In genomic region chr17:5536259-5537094, GRCm38 (mm10) we compare ENCODE assay signal across 15 mouse cellular contexts. TPM values are rescaled to one million over a fixed set of nuclear protein-coding genes. Genes with fewer than 3 reads are reported as not detected.
A peak's percentile ranks its signal among the peaks of the same experiment; 100 is the strongest.
DNase-seq lines count a peak whose midpoint lies in the region; ATAC-seq and TF ChIP-seq lines count a peak whose summit lies in the region.
"Had no signal": no experiment of that assay in that cellular context is flagged by ENCODE, and none has a peak within 500 bp of the region (broad histone marks: within the 10 kb centered on the region; RNA-seq: fewer than 3 reads in every experiment).

No protein-coding gene starts in this region.

- H3K9ac ChIP-seq in kidney, embryonic 16.5 days (replicated peaks; ENCODE audit: low read length) = no peak overlapping the region
- no peak overlapping the region for H3K9ac ChIP-seq in forebrain, embryonic 12.5 days
- H3K9ac ChIP-seq in hindbrain, embryonic 13.5 days = no peak overlapping the region
- H3K9ac ChIP-seq: embryonic facial prominence, embryonic 13.5 days; heart, embryonic 12.5 days; liver, embryonic 14.5 days; stomach, embryonic 15.5 days had no signal

- no peaks in the 10 kb centered on the region for H3K36me3 ChIP-seq in kidney, embryonic 16.5 days (ENCODE audit: insufficient read depth, low read length)
- H3K36me3 ChIP-seq in kidney, adult 2 months (ENCODE audit: control insufficient read depth, insufficient read depth, low read length) = no peaks in the 10 kb centered on the region
- H3K36me3 ChIP-seq in forebrain, embryonic 12.5 days (replicated peaks) = no peaks in the 10 kb centered on the region
- no peaks in the 10 kb centered on the region for H3K36me3 ChIP-seq in hindbrain, embryonic 13.5 days
- H3K36me3 ChIP-seq: embryonic facial prominence, embryonic 13.5 days; heart, embryonic 12.5 days; limb, embryonic 10.5 days; stomach, embryonic 15.5 days had no signal

- no peaks in the 10 kb centered on the region for H3K27me3 ChIP-seq in kidney, embryonic 16.5 days (ENCODE audit: insufficient read depth, low read length)
- H3K27me3 ChIP-seq in kidney, adult 2 months (replicated peaks; ENCODE audit: control insufficient read depth, insufficient read depth, low read length) = no peaks in the 10 kb centered on the region
- no peaks in the 10 kb centered on the region for H3K27me3 ChIP-seq in forebrain, embryonic 12.5 days
- no peaks in the 10 kb centered on the region for H3K27me3 ChIP-seq in hindbrain, embryonic 13.5 days
- H3K27me3 ChIP-seq: embryonic facial prominence, embryonic 13.5 days; stomach, embryonic 15.5 days had no signal

- WGBS in kidney, embryonic 16.5 days = 51% methylated on average over 11 of the region's 12 CpGs
- 55% methylated on average over 12 of the region's 12 CpGs for WGBS in kidney, adult 2 months
- WGBS in forebrain, embryonic 12.5 days = 65% methylated on average over 10 of the region's 12 CpGs
- 65% methylated on average over 10 of the region's 12 CpGs for WGBS in hindbrain, embryonic 13.5 days
- 53% methylated on average over 10 of the region's 12 CpGs for WGBS in olfactory bulb, adult 2 months

- no peak for TF ChIP-seq CTCF in kidney, adult 2 months (conservative IDR thresholded peaks at IDR 0.05; ENCODE audit: insufficient read depth, insufficient read length, low read depth, low read length)
- no peak for TF ChIP-seq CTCF in olfactory bulb, adult 2 months (IDR thresholded peaks at IDR 0.05; ENCODE audit: insufficient read depth, low read depth, low read length)

- H3K27ac ChIP-seq in kidney, embryonic 16.5 days (ENCODE audit: low read length) = no peak overlapping the region
- H3K27ac ChIP-seq in kidney, adult 2 months (ENCODE audit: insufficient read depth, low read depth, low read length) = no peak overlapping the region
- H3K27ac ChIP-seq in forebrain, embryonic 12.5 days = no peak overlapping the region
- H3K27ac ChIP-seq in hindbrain, embryonic 13.5 days = peak overlapping the region; percentile 72
- H3K27ac ChIP-seq in olfactory bulb, adult 2 months (ENCODE audit: insufficient read depth, low read depth, low read length) = peak overlapping the region; percentile 22; the same call in 1 of the 2 replicates
- H3K27ac ChIP-seq: embryonic facial prominence, embryonic 13.5 days; kidney, postnatal 0 days; limb, embryonic 10.5 days; liver, embryonic 14.5 days; stomach, embryonic 15.5 days had no signal

- no peak for DNase-seq in kidney, adult 2 months
- DNase-seq in heart, postnatal 14 days = no peak
- DNase-seq in urinary bladder, postnatal 10 days (ENCODE audit: low spot score) = no peak
- DNase-seq: lung, postnatal 10 days; thymus, postnatal 36 days had no signal

- no peak overlapping the region for H3K4me2 ChIP-seq in kidney, embryonic 16.5 days (replicated peaks; ENCODE audit: low read depth, low read length)
- no peak overlapping the region for H3K4me2 ChIP-seq in forebrain, embryonic 12.5 days
- H3K4me2 ChIP-seq in hindbrain, embryonic 13.5 days = no peak overlapping the region
- H3K4me2 ChIP-seq: embryonic facial prominence, embryonic 13.5 days; heart, embryonic 12.5 days; stomach, embryonic 15.5 days had no signal

- no peaks in the 10 kb centered on the region for H3K9me3 ChIP-seq in kidney, embryonic 16.5 days (ENCODE audit: low read length)
- no peaks in the 10 kb centered on the region for H3K9me3 ChIP-seq in forebrain, embryonic 12.5 days
- H3K9me3 ChIP-seq in hindbrain, embryonic 13.5 days = no peaks in the 10 kb centered on the region
- H3K9me3 ChIP-seq: embryonic facial prominence, embryonic 13.5 days; heart, embryonic 12.5 days; limb, embryonic 10.5 days; stomach, embryonic 15.5 days had no signal

- peaks cover 4% of the 10 kb centered on the region; the same call in 1 of the 2 replicates for H3K4me1 ChIP-seq in kidney, embryonic 16.5 days (ENCODE audit: insufficient read depth, low read length)
- H3K4me1 ChIP-seq in kidney, adult 2 months (ENCODE audit: control insufficient read depth, insufficient read depth, low read length) = no peaks in the 10 kb centered on the region
- 0 out of 2 replicates have a peak, but pooled peaks cover 4% of the 10 kb centered on the region for H3K4me1 ChIP-seq in forebrain, embryonic 12.5 days
- H3K4me1 ChIP-seq in hindbrain, embryonic 13.5 days (replicated peaks) = no peaks in the 10 kb centered on the region
- H3K4me1 ChIP-seq in olfactory bulb, adult 2 months (ENCODE audit: control insufficient read depth, insufficient read depth, low read length) = peaks cover 23% of the 10 kb centered on the region; the same call in 1 of the 2 replicates
- H3K4me1 ChIP-seq: stomach, embryonic 15.5 days had no signal

- intact Hi-C loops in heart, postnatal 14 days (cut with DNase I) = no loop called here

- no peak overlapping the region for H3K4me3 ChIP-seq in kidney, embryonic 16.5 days (ENCODE audit: low read length)
- H3K4me3 ChIP-seq in kidney, adult 2 months (ENCODE audit: insufficient read depth, low read depth, low read length) = no peak overlapping the region
- no peak overlapping the region for H3K4me3 ChIP-seq in forebrain, embryonic 12.5 days (replicated peaks)
- no peak overlapping the region for H3K4me3 ChIP-seq in hindbrain, embryonic 13.5 days
- no peak overlapping the region for H3K4me3 ChIP-seq in olfactory bulb, adult 2 months (ENCODE audit: insufficient read depth, low read depth, low read length)
- H3K4me3 ChIP-seq: embryonic facial prominence, embryonic 13.5 days; heart, embryonic 12.5 days; limb, embryonic 10.5 days; stomach, embryonic 15.5 days had no signal

- peak; percentile 23; the same call in 1 of the 2 replicates for ATAC-seq in kidney, embryonic 16.5 days (ENCODE audit: low FRiP score, low TSS enrichment)
- ATAC-seq in forebrain, embryonic 12.5 days (ENCODE audit: low FRiP score) = peak; percentile 64
- peak; percentile 68; the same call in 1 of the 2 replicates for ATAC-seq in hindbrain, embryonic 13.5 days (ENCODE audit: low FRiP score)

- TF ChIP-seq POLR2A in kidney, adult 2 months (IDR thresholded peaks at IDR 0.05; ENCODE audit: low read depth, low read length) = no peak
- no peak for TF ChIP-seq POLR2A in olfactory bulb, adult 2 months (IDR thresholded peaks at IDR 0.05; ENCODE audit: insufficient read depth, low read depth, low read length)

RNA-seq across cellular contexts. Expression of gene Zdhhc14, which starts 44.1 kb away (rescaled TPM):
- 1.4 and 2.5 TPM in 2 replicates for polyA plus RNA-seq in kidney, embryonic 16.5 days (2015; fragmentation: Nextera tagmentation; extraction: Ambion mirVana)
- 2.1 and 2.4 TPM in 2 replicates for polyA plus RNA-seq in kidney, adult 2 months (2012; rRNA removed)
- polyA plus RNA-seq in forebrain, embryonic 12.5 days (2016; fragmentation: Nextera tagmentation; extraction: Ambion mirVana) = 3.2 and 3.4 TPM in 2 replicates
- polyA plus RNA-seq in hindbrain, embryonic 13.5 days (2015; fragmentation: Nextera tagmentation; extraction: Ambion mirVana) = 6.5 and 6.8 TPM in 2 replicates
- polyA plus RNA-seq in olfactory bulb, adult 2 months (2012; ENCODE audit: insufficient read depth, insufficient read length, low replicate concordance, missing spikeins) = not detected in 2 replicates
- 1 to 10 TPM; 4.1 to 4.4 TPM for total RNA-seq in heart, postnatal 14 days (2021)

Comparison
In these comparisons a context has a peak if more than half of its experiments do, and no peak if none do; other contexts are left out.
1. H3K27ac ChIP-seq: peak in hindbrain, embryonic 13.5 days (single experiment) and olfactory bulb, adult 2 months (single experiment); none in kidney, embryonic 16.5 days (single experiment), kidney, adult 2 months (single experiment) and forebrain, embryonic 12.5 days (single experiment).
2. Peak in every context shown above with its lines, with median percentiles within 50 percentile points of each other: ATAC-seq.